Mouse (Mus musculus) midbrain, embryonic 10.5 days (tissue): ENCODE data around the gene Hrh3. TPM values are rescaled to one million over a fixed set of nuclear protein-coding genes. Genes with fewer than 3 reads are reported as not detected.
A peak's percentile ranks its signal among the peaks of the same experiment; 100 is the strongest.

Experiments
- DNase-seq: peaks from one replicate; pipeline ENCODE4 v3.0.0-alpha.2; 2017; ENCODE audit warnings: low spot score
- H3K27ac ChIP-seq: fragments of 300-500 bp; sonication (generic); replicated peaks from 2 replicates; pipeline ENCODE4 v1.5.1; 2016; ENCODE audit warnings: mild to moderate bottlenecking
- H3K27me3 ChIP-seq: fragments of 300-500 bp; sonication (generic); 2 replicates; pipeline ENCODE4 v1.6.1; 2016; ENCODE audit warnings: low read depth, mild to moderate bottlenecking; ENCODE audit not compliant: poor library complexity, severe bottlenecking
- H3K36me3 ChIP-seq: fragments of 300-500 bp; sonication (generic); 2 replicates; pipeline ENCODE4 v1.6.1; 2016; ENCODE audit warnings: mild to moderate bottlenecking, moderate library complexity
- H3K4me1 ChIP-seq: fragments of 300-500 bp; sonication (generic); 2 replicates; pipeline ENCODE4 v1.6.1; 2016
- H3K4me3 ChIP-seq: fragments of 300-500 bp; sonication (generic); 2 replicates; pipeline ENCODE4 v1.5.1; 2016; ENCODE audit warnings: mild to moderate bottlenecking, moderate library complexity
- H3K9me3 ChIP-seq: fragments of 300-500 bp; sonication (generic); replicated peaks from 2 replicates; pipeline ENCODE4 v1.6.1; 2016; ENCODE audit warnings: mild to moderate bottlenecking
- WGBS: fragments of 180-500 bp; shearing (Covaris S2); methylation state at CpG from one replicate; pipeline ENCODE4 v1.1.7; 2016; 5-methylcytosine and 5-hydroxymethylcytosine counted together
- polyA plus RNA-seq: library from polyadenylated mRNA; unstranded; fragments of >200 nt; fragmentation: Nextera tagmentation; extraction: Ambion mirVana; gene quantifications from 2 replicates; pipeline ENCODE4 v1.2.1, GENCODE M21; 2016

Hrh3 gene
- polyA plus RNA-seq: 1.2 and 2.7 TPM in 2 replicates

- peak; percentile 82 for DNase-seq
- Histone ChIP-seq H3K4me1 (peaks cover 51% of the 10 kb centered on the region), H3K27me3 (peaks cover 80% of the 10 kb centered on the region), H3K9me3 (no peaks in the 10 kb centered on the region), H3K27ac (peak within 1 kb of the TSS; percentile 79), H3K4me3 (peak within 1 kb of the TSS; percentile 67), H3K36me3 (no peaks in the 10 kb centered on the region)
- under 1% methylated on average over 80 of the region's 87 CpGs for WGBS
Observed at GRCm38 (mm10) chr2:180103978-180104658, at the start of gene Hrh3. Hrh3 (minus strand) TSS chr2:180104488.

DNA sequence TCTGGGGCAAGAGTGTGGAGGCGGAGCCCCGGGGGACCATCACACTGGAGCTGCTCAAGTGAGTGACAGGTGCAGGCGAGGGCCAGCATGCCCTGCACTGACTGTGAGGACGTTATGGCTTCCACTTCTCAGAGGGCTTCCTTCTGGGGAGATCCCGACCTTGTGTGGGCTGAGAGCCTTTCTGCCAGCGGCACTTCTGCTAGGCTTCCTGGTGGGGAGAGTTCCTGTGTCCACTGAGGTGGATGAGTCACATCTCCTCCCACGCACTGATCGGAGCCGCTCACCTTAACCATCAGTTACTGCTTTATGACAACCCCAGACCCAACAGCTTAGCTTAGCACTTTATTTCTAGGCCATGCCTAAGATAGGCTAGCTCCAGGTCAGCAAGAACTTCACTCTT lies 44.3 kb upstream of the Hrh3 start:
- no peak for DNase-seq
- H3K9me3 ChIP-seq: no peaks in the 10 kb centered on the region
- no peak overlapping the region for H3K4me3 ChIP-seq
- no peaks in the 10 kb centered on the region for H3K4me1 ChIP-seq
- H3K36me3 ChIP-seq: peaks cover 92% of the 10 kb centered on the region
- H3K27me3 ChIP-seq: no peaks in the 10 kb centered on the region
- no peak overlapping the region for H3K27ac ChIP-seq
- 87% methylated on average over 9 of the region's 9 CpGs for WGBS

DNA sequence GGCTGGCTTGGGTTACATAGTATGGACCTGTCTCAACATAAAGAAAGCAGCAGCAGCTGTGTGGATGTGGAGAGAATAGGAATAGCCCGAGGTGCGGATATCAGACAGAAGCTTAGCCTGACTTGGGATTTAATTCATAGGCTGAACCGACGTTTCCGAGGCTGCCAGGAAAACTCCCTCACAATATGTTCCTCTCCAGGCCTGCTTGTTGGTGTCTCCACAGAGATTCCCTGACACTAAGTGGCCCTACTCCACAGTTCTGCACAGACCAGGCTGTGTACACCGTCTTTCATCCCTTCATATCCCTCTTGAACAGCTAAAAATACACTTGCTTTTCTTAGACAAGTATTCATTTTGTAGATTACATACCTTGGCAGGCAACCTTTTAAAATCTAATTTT lies 43.1 kb upstream of the Hrh3 start:
- Histone ChIP-seq H3K27me3 (no peaks in the 10 kb centered on the region), H3K9me3 (no peaks in the 10 kb centered on the region), H3K27ac (no peak overlapping the region), H3K4me1 (no peaks in the 10 kb centered on the region), H3K36me3 (peaks cover 85% of the 10 kb centered on the region), H3K4me3 (no peak overlapping the region)
- DNase-seq: no peak
- WGBS: 96% methylated on average over 6 of the region's 6 CpGs

GRCm38 (mm10) chr2:180146091-180146490 lies 41.8 kb upstream of the Hrh3 start:
- peaks cover 82% of the 10 kb centered on the region for H3K36me3 ChIP-seq
- no peak for DNase-seq
- no peaks in the 10 kb centered on the region for H3K9me3 ChIP-seq
- H3K27me3 ChIP-seq: no peaks in the 10 kb centered on the region
- H3K27ac ChIP-seq: no peak overlapping the region
- no peak overlapping the region for H3K4me3 ChIP-seq
- H3K4me1 ChIP-seq: no peaks in the 10 kb centered on the region
- 90% methylated on average over 2 of the region's 2 CpGs for WGBS

GRCm38 (mm10) chr2:180135414-180135813 lies 31.1 kb upstream of the Hrh3 start:
- H3K9me3 ChIP-seq: no peaks in the 10 kb centered on the region
- peaks cover 24% of the 10 kb centered on the region for H3K36me3 ChIP-seq
- H3K27ac ChIP-seq: no peak overlapping the region
- no peak overlapping the region for H3K4me3 ChIP-seq
- 89% methylated on average over 5 of the region's 5 CpGs for WGBS
- no peaks in the 10 kb centered on the region for H3K27me3 ChIP-seq
- DNase-seq: no peak
- no peaks in the 10 kb centered on the region for H3K4me1 ChIP-seq

- H3K27ac ChIP-seq: no peak overlapping the region
- H3K9me3 ChIP-seq: no peaks in the 10 kb centered on the region
- H3K27me3 ChIP-seq: no peaks in the 10 kb centered on the region
- 92% methylated on average over 3 of the region's 3 CpGs for WGBS
- no peak overlapping the region for H3K4me3 ChIP-seq
- H3K4me1 ChIP-seq: no peaks in the 10 kb centered on the region
- DNase-seq: no peak
- H3K36me3 ChIP-seq: peaks cover 13% of the 10 kb centered on the region
Observed at GRCm38 (mm10) chr2:180133911-180134310, 29.6 kb upstream of the Hrh3 start.

DNA sequence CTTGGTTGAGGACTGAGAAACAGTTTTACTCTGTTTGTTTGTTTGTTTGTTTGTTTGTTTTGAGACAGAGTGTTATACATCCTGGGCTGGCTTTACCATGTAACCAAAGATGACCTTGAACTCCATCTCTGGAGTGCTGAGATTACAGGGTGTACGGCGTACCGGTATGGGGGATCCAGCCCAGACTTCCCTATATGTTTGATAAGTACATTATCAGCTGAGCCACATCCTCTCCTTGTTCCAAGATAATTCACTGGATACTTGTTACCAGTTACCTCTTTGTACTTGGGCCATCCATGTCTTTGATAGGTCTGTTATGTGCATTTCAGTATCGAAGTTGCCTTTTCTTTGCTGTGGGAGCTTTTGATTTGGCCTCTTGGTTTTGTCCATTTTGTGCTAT lies 28.9 kb upstream of the Hrh3 start:
- Histone ChIP-seq H3K27ac (no peak overlapping the region), H3K36me3 (peaks cover 7% of the 10 kb centered on the region), H3K4me1 (no peaks in the 10 kb centered on the region), H3K4me3 (no peak overlapping the region), H3K9me3 (no peaks in the 10 kb centered on the region), H3K27me3 (no peaks in the 10 kb centered on the region)
- DNase-seq: no peak
- WGBS: 95% methylated on average over 4 of the region's 4 CpGs

DNA sequence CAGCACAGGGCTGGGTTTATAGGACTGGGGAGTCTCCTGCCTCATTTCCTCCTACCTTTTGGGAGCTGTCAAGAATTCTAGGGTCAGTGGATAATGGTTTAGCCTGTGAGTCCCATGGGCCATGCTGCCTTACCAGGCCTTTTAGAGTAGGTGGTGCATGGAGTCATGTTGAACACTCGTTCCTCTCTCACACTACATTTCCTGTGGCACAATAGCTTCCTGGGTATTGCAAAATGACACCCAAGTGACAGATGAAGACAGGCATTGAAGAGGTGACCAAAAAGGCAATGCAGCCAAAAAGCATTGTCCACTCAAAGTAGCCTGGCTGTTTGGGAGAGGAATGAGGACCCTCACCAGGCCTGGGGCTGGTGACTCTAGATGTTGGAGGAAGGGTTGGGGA lies 23.4 kb upstream of the Hrh3 start:
- no peak for DNase-seq
- peaks cover 13% of the 10 kb centered on the region for H3K36me3 ChIP-seq
- H3K27me3 ChIP-seq: no peaks in the 10 kb centered on the region
- 0 out of 2 replicates have a peak overlapping the region, but pooled peaks have one; percentile 6 for H3K27ac ChIP-seq
- H3K4me3 ChIP-seq: no peak overlapping the region
- 76% methylated on average over 1 of the region's 1 CpGs for WGBS
- peaks cover 29% of the 10 kb centered on the region for H3K4me1 ChIP-seq
- no peaks in the 10 kb centered on the region for H3K9me3 ChIP-seq

- DNase-seq: no peak
- peak overlapping the region; percentile 69 for H3K27ac ChIP-seq
Observed at GRCm38 (mm10) chr2:180126195-180126594, 21.9 kb upstream of the Hrh3 start.

DNA sequence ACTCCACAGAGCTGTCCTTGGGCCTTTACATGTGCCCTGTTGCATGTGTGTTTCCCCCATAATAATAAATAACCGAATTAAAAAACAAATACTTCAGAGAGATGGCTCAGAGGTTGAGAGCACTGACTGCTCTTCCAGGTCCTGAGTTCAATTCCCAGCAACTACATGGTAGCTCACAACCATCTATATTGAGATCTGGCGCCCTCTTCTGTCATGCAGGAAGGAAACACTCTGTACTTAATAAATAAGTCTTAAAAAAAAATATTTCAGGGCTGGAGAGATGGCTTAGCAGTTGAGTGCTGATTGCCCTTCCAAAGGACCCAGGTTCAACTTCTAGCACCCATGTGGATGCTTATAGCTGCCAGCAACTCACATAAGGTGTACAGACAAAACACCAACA lies 19.9 kb upstream of the Hrh3 start:
- Histone ChIP-seq H3K4me1 (peaks cover 41% of the 10 kb centered on the region), H3K27me3 (no peaks in the 10 kb centered on the region), H3K36me3 (peaks cover 13% of the 10 kb centered on the region), H3K9me3 (no peaks in the 10 kb centered on the region), H3K27ac (no peak overlapping the region), H3K4me3 (no peak overlapping the region)
- no peak for DNase-seq
- 84% methylated on average over 2 of the region's 2 CpGs for WGBS

More at GRCm38 (mm10) chr2:180126195-180126594, 21.9 kb upstream of the Hrh3 start:
- no peaks in the 10 kb centered on the region for H3K9me3 ChIP-seq
- H3K4me1 ChIP-seq: peaks cover 29% of the 10 kb centered on the region
- H3K27me3 ChIP-seq: no peaks in the 10 kb centered on the region
- H3K4me3 ChIP-seq: no peak overlapping the region
- peaks cover 13% of the 10 kb centered on the region for H3K36me3 ChIP-seq
- WGBS: 15% methylated on average over 4 of the region's 4 CpGs

DNA sequence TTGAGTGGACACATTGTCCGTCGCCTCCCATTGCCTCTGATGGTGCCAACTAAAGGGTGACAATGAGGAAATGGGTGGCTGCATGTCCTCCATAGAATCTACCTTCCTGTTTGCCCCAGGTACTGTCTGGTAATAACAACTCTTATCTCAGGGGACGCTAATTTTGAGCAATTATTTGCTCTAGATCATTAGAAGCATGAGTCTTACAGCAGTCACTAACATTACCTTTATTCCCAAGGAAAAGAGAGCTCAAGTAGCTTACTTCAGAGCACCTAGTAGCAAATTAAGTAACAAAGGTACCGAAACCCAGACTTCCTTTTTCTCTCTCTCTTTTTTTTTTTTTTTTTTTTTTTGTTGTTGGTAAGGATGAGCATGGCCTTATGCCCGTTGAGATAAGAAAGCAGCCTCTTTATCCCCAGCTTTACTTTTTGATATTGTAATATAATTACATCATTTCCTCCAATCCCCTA lies 16.0 kb upstream of the Hrh3 start:
- DNase-seq: no peak
- Histone ChIP-seq H3K9me3 (no peaks in the 10 kb centered on the region), H3K36me3 (peaks cover 13% of the 10 kb centered on the region), H3K27me3 (no peaks in the 10 kb centered on the region; the same call in 1 of the 2 replicates), H3K4me3 (peak overlapping the region; percentile 96), H3K27ac (0 out of 2 replicates have a peak overlapping the region, but pooled peaks have one; percentile 93), H3K4me1 (peaks cover 52% of the 10 kb centered on the region)
- 73% methylated on average over 5 of the region's 5 CpGs for WGBS

DNA sequence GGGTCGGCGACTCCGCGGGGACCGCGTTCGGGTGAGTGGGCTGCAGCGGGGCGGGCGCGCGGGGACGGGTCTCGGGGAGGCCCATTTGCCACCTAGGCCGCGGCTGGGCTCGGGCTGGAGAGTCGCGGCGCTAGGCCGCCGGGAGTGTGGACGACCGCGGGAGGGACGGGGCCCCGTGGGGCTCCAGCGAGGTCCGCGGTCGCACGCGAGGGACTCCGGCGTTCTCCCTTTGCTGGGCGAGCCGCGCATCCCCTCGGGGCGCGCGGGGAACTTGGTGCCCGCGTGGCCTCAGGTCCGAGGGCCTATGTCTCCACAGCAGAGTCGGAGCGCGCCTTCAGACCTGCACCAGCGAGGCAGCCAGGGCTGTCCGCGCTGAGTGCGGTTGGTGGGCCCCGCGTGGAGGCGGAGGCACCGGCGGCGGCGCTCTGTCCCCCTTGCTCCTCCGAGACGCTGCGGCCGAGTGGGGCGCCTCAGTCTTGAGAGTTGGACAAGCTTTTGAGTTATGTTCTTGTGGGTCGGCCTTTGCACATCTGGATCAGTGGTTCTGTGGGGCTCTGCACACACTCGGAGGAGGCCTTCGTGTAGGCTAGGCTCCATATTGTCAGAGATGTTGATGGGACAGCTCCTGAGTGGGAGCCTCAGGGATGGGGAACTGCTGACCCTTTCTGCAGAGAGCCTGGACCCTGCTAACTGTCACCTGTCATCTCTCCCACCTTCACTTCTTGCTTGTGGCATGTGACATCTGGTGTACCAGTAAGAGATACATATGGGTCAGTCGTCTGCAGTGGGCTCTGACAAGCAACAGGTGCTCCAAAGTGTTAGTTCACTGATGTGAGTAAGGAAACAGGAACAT lies 15.4 kb upstream of the Hrh3 start:
- H3K4me1 ChIP-seq: peaks cover 56% of the 10 kb centered on the region
- peak overlapping the region; percentile 93 for H3K27ac ChIP-seq
- peaks cover 13% of the 10 kb centered on the region for H3K36me3 ChIP-seq
- H3K9me3 ChIP-seq: no peaks in the 10 kb centered on the region
- 1% methylated on average over 68 of the region's 68 CpGs for WGBS
- peak overlapping the region; percentile 96 for H3K4me3 ChIP-seq
- no peaks in the 10 kb centered on the region; the same call in 1 of the 2 replicates for H3K27me3 ChIP-seq
- DNase-seq: no peak
